Mouse (Mus musculus) stomach, postnatal 0 days (tissue): ENCODE results near the gene Prm2.

Source experiments
- CTCF ChIP-seq: IDR thresholded peaks from 2 replicates; pipeline ENCODE4 v1.5.1; 2016; ENCODE audit warnings: antibody characterized with exemption, low read depth, mild to moderate bottlenecking, moderate library complexity
- EP300 ChIP-seq: optimal IDR thresholded peaks from 2 replicates; pipeline ENCODE3; 2016; ENCODE audit warnings: antibody characterized with exemption

- no peak for TF ChIP-seq CTCF
- no peak for TF ChIP-seq EP300
These were observed 24.0 kb downstream of the Prm2 start for GRCm38 (mm10) chr16:10771769-10772510.
